Mouse (Mus musculus): ENCODE measurements around the gene Foxn3. TPM values are rescaled to one million over a fixed set of nuclear protein-coding genes. Genes with fewer than 3 reads are reported as not detected.

The Foxn3 gene
- total and polyA plus RNA-seq, 2 experiments from 2014 or later: 50.4 to 69.0 TPM

DNA sequence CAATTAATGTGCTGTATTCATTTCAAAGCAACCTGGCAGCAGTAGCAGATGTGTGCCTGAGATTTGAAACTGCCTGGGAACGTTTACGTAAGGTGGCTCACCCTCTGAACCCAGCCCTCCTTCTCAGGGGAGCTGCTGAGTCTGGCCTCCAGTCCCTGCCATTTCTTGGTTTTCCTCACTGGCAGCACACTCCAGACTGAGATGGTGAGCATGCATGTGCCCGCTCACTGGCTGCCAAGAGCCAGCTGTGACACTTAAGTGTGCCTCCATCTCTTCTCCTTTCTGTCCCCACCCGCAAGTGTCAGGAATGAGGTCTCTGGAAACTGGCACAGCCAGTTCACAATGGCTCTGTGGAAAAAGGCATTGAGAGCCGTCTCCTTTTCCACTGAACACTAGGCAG, 349.3 kb downstream of the Foxn3 start:
- no peak overlapping the region for H3K27ac ChIP-seq
- WGBS: 46% methylated on average over 5 of the region's 5 CpGs
- peaks cover 32% of the 10 kb centered on the region for H3K4me1 ChIP-seq (ENCODE audit: insufficient read depth, low read length)
- ATAC-seq: no peak
- no peak overlapping the region for H3K4me3 ChIP-seq (ENCODE audit: low read length)
- H3K9me3 ChIP-seq (ENCODE audit: low read length): no peaks in the 10 kb centered on the region
- H3K9ac ChIP-seq (replicated peaks; ENCODE audit: low read length): no peak overlapping the region
- no peaks in the 10 kb centered on the region for H3K27me3 ChIP-seq (ENCODE audit: insufficient read depth, low read length)
- TF ChIP-seq CTCF (IDR thresholded peaks at IDR 0.05; ENCODE audit: low read depth): no peak
- no peaks in the 10 kb centered on the region for H3K36me3 ChIP-seq (ENCODE audit: insufficient read depth, low read length)
- no peak overlapping the region for H3K4me2 ChIP-seq (ENCODE audit: low read depth, low read length)
- DNase-seq (ENCODE audit: low spot score): no peak

GRCm38 (mm10) chr12:99213218-99213617, 350.2 kb downstream of the Foxn3 start:
- no peak for DNase-seq (ENCODE audit: low spot score)
- TF ChIP-seq CTCF (IDR thresholded peaks at IDR 0.05; ENCODE audit: low read depth): no peak
- 90% methylated on average over 12 of the region's 12 CpGs for WGBS
- H3K27me3 ChIP-seq (ENCODE audit: insufficient read depth, low read length): no peaks in the 10 kb centered on the region
- no peak overlapping the region for H3K4me3 ChIP-seq (ENCODE audit: low read length)
- no peak overlapping the region for H3K4me2 ChIP-seq (ENCODE audit: low read depth, low read length)
- no peak overlapping the region for H3K9ac ChIP-seq (replicated peaks; ENCODE audit: low read length)
- H3K9me3 ChIP-seq (ENCODE audit: low read length): no peaks in the 10 kb centered on the region
- no peak overlapping the region for H3K27ac ChIP-seq
- H3K36me3 ChIP-seq (ENCODE audit: insufficient read depth, low read length): no peaks in the 10 kb centered on the region
- ATAC-seq: no peak
- peaks cover 32% of the 10 kb centered on the region for H3K4me1 ChIP-seq (ENCODE audit: insufficient read depth, low read length)

- ATAC-seq (no peak), DNase-seq (ENCODE audit: low spot score) (no peak)
- H3K4me2 ChIP-seq (ENCODE audit: low read depth, low read length): no peak overlapping the region
- WGBS: 81% methylated on average over 8 of the region's 8 CpGs
- no peak overlapping the region for H3K27ac ChIP-seq
- no peak for TF ChIP-seq CTCF (IDR thresholded peaks at IDR 0.05; ENCODE audit: low read depth)
- no peak overlapping the region for H3K9ac ChIP-seq (replicated peaks; ENCODE audit: low read length)
- H3K9me3 ChIP-seq (ENCODE audit: low read length): no peaks in the 10 kb centered on the region
- H3K27me3 ChIP-seq (ENCODE audit: insufficient read depth, low read length): no peaks in the 10 kb centered on the region
- 0 out of 2 replicates have a peak, but pooled peaks cover 7% of the 10 kb centered on the region for H3K4me1 ChIP-seq (ENCODE audit: insufficient read depth, low read length)
- no peak overlapping the region for H3K4me3 ChIP-seq (ENCODE audit: low read length)
- H3K36me3 ChIP-seq (ENCODE audit: insufficient read depth, low read length): no peaks in the 10 kb centered on the region
These were observed 353.6 kb downstream of the Foxn3 start for GRCm38 (mm10) chr12:99209801-99210200.

DNA sequence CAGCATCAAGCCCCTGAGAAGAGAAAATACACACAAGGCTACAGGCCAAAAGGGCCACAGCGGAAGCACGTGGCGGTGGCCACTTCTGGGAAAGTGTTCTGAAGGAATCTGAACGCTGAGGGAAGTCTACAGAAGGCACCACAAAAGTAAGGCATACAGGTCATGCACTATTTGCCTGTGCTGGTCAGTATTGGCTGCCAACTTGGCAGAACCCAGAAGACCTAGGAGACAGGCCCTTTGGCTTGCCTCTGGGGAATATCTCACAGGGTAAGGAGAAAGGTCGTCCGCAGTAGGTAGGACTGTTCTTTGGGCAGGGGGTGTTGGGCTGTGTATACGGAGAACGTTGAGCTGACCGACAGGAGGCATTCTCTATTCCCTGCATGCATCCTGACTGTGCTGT, 355.1 kb downstream of the Foxn3 start:
- ATAC-seq: no peak
- H3K27me3 ChIP-seq (ENCODE audit: insufficient read depth, low read length): no peaks in the 10 kb centered on the region
- H3K4me2 ChIP-seq (ENCODE audit: low read depth, low read length): no peak overlapping the region
- H3K4me3 ChIP-seq (ENCODE audit: low read length): no peak overlapping the region
- H3K9me3 ChIP-seq (ENCODE audit: low read length): no peaks in the 10 kb centered on the region
- H3K4me1 ChIP-seq (ENCODE audit: insufficient read depth, low read length): no peaks in the 10 kb centered on the region
- no peak for DNase-seq (ENCODE audit: low spot score)
- H3K27ac ChIP-seq: no peak overlapping the region
- no peak overlapping the region for H3K9ac ChIP-seq (replicated peaks; ENCODE audit: low read length)
- TF ChIP-seq CTCF (IDR thresholded peaks at IDR 0.05; ENCODE audit: low read depth): no peak
- H3K36me3 ChIP-seq (ENCODE audit: insufficient read depth, low read length): no peaks in the 10 kb centered on the region
- 80% methylated on average over 9 of the region's 9 CpGs for whole genome bisulfite sequencing

DNA sequence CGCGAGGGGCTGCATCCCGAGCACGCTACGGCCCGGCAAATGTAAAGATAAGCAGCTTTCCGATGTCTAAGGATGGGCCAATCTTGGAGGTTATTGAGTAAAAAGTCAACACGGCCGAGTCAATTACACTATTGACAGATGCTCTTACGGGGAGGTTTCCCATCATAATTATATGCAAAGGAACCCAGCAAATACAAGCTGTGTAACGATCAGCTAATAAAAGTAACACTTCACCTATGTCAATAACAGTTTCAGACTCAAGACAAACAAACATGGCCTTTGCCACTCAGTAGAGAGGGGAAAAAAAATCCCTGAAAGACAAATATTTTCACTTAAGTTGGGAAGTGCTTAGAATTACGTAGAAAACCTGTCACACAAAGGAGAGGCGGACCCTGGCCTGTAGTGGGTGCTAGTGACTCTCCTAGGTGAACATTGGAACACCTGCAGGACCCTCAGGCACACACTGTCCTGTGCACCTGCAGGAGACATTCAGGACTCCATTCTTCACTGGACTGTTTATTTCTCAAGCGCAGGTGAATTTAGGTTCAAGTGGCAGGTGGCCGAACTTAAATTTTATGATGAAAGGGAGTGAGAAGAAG, 356.3 kb downstream of the Foxn3 start:
- H3K9me3 ChIP-seq (ENCODE audit: low read length): no peaks in the 10 kb centered on the region
- TF ChIP-seq CTCF (IDR thresholded peaks at IDR 0.05; ENCODE audit: low read depth): 0 out of 2 replicates have a peak, but pooled peaks have one; percentile 10
- ATAC-seq (no peak), DNase-seq (ENCODE audit: low spot score) (no peak)
- H3K4me3 ChIP-seq (ENCODE audit: low read length): no peak overlapping the region
- no peaks in the 10 kb centered on the region for H3K36me3 ChIP-seq (ENCODE audit: insufficient read depth, low read length)
- no peak overlapping the region for H3K4me2 ChIP-seq (ENCODE audit: low read depth, low read length)
- no peak overlapping the region for H3K9ac ChIP-seq (replicated peaks; ENCODE audit: low read length)
- H3K27me3 ChIP-seq (ENCODE audit: insufficient read depth, low read length): no peaks in the 10 kb centered on the region
- no peaks in the 10 kb centered on the region for H3K4me1 ChIP-seq (ENCODE audit: insufficient read depth, low read length)
- WGBS: 88% methylated on average over 15 of the region's 15 CpGs
- H3K27ac ChIP-seq: no peak overlapping the region

GRCm38 (mm10) chr12:99205734-99206133, 357.6 kb downstream of the Foxn3 start:
- ATAC-seq (no peak), DNase-seq (ENCODE audit: low spot score) (no peak)
- Histone ChIP-seq H3K27me3 (ENCODE audit: insufficient read depth, low read length) (no peaks in the 10 kb centered on the region), H3K36me3 (ENCODE audit: insufficient read depth, low read length) (no peaks in the 10 kb centered on the region), H3K4me3 (ENCODE audit: low read length) (no peak overlapping the region), H3K9ac (replicated peaks; ENCODE audit: low read length) (no peak overlapping the region), H3K27ac (no peak overlapping the region), H3K4me1 (ENCODE audit: insufficient read depth, low read length) (no peaks in the 10 kb centered on the region), H3K9me3 (ENCODE audit: low read length) (no peaks in the 10 kb centered on the region), H3K4me2 (ENCODE audit: low read depth, low read length) (no peak overlapping the region)
- no peak for TF ChIP-seq CTCF (IDR thresholded peaks at IDR 0.05; ENCODE audit: low read depth)
- WGBS: 94% methylated on average over 8 of the region's 8 CpGs

- Histone ChIP-seq H3K9me3 (ENCODE audit: low read length) (no peaks in the 10 kb centered on the region), H3K4me2 (ENCODE audit: low read depth, low read length) (no peak overlapping the region), H3K36me3 (ENCODE audit: insufficient read depth, low read length) (no peaks in the 10 kb centered on the region; the same call in 1 of the 2 replicates), H3K9ac (replicated peaks; ENCODE audit: low read length) (no peak overlapping the region), H3K27me3 (ENCODE audit: insufficient read depth, low read length) (no peaks in the 10 kb centered on the region), H3K27ac (no peak overlapping the region), H3K4me1 (ENCODE audit: insufficient read depth, low read length) (no peaks in the 10 kb centered on the region), H3K4me3 (ENCODE audit: low read length) (no peak overlapping the region)
- DNase-seq (ENCODE audit: low spot score) (no peak), ATAC-seq (no peak)
- 56% methylated on average over 5 of the region's 5 CpGs for WGBS
- peak; percentile 44 for TF ChIP-seq CTCF (IDR thresholded peaks at IDR 0.05; ENCODE audit: low read depth)
These were observed 364.3 kb downstream of the Foxn3 start for GRCm38 (mm10) chr12:99199124-99199483.
